Mouse (Mus musculus) lung, postnatal 0 days (tissue): ENCODE data around the gene Phospho1.

ENCODE experiments used
- CTCF ChIP-seq: IDR thresholded peaks from 2 replicates; pipeline ENCODE4 v1.5.1; 2016; ENCODE audit warnings: antibody characterized with exemption, mild to moderate bottlenecking
- EP300 ChIP-seq: IDR thresholded peaks from 2 replicates; pipeline ENCODE4 v1.6.1; 2016; ENCODE audit warnings: antibody characterized with exemption, mild to moderate bottlenecking, control low read depth

GRCm38 (mm10) chr11:95824877-95825243, 561 bp downstream of the Phospho1 start:
- no peak for TF ChIP-seq EP300
- TF ChIP-seq CTCF = no peak
